Mouse (Mus musculus): ENCODE measurements around the gene Rnase13. TPM values are rescaled to one million over a fixed set of nuclear protein-coding genes. Genes with fewer than 3 reads are reported as not detected.
A peak's percentile ranks its signal among the peaks of the same experiment; 100 is the strongest.

The Rnase13 gene
- polyA plus RNA-seq, 2 experiments: not detected

GRCm38 (mm10) chr14:51906102-51906501 lies 16.5 kb downstream of the Rnase13 start:
- H3K9ac ChIP-seq (replicated peaks): peak overlapping the region; percentile 27
- H3K4me2 ChIP-seq (ENCODE audit: low read depth): peak overlapping the region; percentile 37
- no peak overlapping the region for H3K27ac ChIP-seq
- ATAC-seq (ENCODE audit: insufficient read depth): peak; percentile 74
- DNase-seq (ENCODE audit: low read depth in 3 of 3, low spot score in 3 of 3): no peak
- H3K36me3 ChIP-seq (replicated peaks; ENCODE audit: control insufficient read depth, insufficient read depth, low read depth): no peaks in the 10 kb centered on the region
- 20% methylated on average over 11 of the region's 11 CpGs for whole genome bisulfite sequencing (ENCODE audit: insufficient replicate concordance)
- H3K27me3 ChIP-seq (ENCODE audit: control insufficient read depth, insufficient read depth, low read length): no peaks in the 10 kb centered on the region
- peaks cover 17 to 30% of the 10 kb centered on the region in 2 experiments for H3K4me1 ChIP-seq (replicated peaks; ENCODE audit: control insufficient read depth in 2 of 2, insufficient read depth in 2 of 2, low read length in 1 of 2)
- no peak overlapping the region for H3K4me3 ChIP-seq (ENCODE audit: insufficient read depth in 1 of 2, low read depth in 2 of 2, low read length in 2 of 2)
- TF ChIP-seq CTCF (IDR thresholded peaks at IDR 0.05; ENCODE audit: low read depth): no peak
- TF ChIP-seq EP300 (IDR thresholded peaks at IDR 0.05; ENCODE audit: low read depth): no peak
- H3K9me3 ChIP-seq (ENCODE audit: control insufficient read depth, low read length): no peaks in the 10 kb centered on the region

GRCm38 (mm10) chr14:51904706-51905105 lies 17.9 kb downstream of the Rnase13 start:
- Histone ChIP-seq H3K27ac (no peak overlapping the region), H3K9ac (replicated peaks) (no peak overlapping the region), H3K27me3 (ENCODE audit: control insufficient read depth, insufficient read depth, low read length) (no peaks in the 10 kb centered on the region), H3K4me3 (ENCODE audit: insufficient read depth in 1 of 2, low read depth in 2 of 2, low read length in 2 of 2) (no peak overlapping the region), H3K4me1 (replicated peaks; ENCODE audit: control insufficient read depth in 2 of 2, insufficient read depth in 2 of 2, low read length in 1 of 2) (peaks cover 17 to 30% of the 10 kb centered on the region in 2 experiments), H3K9me3 (ENCODE audit: control insufficient read depth, low read length) (no peaks in the 10 kb centered on the region), H3K36me3 (replicated peaks; ENCODE audit: control insufficient read depth, insufficient read depth, low read depth) (no peaks in the 10 kb centered on the region), H3K4me2 (ENCODE audit: low read depth) (no peak overlapping the region)
- TF ChIP-seq CTCF (IDR thresholded peaks at IDR 0.05; ENCODE audit: low read depth) (peak; percentile 23; the same call in 1 of the 2 replicates), EP300 (IDR thresholded peaks at IDR 0.05; ENCODE audit: low read depth) (no peak)
- 52% methylated on average over 7 of the region's 7 CpGs for WGBS (ENCODE audit: insufficient replicate concordance)
- no peak for ATAC-seq (ENCODE audit: insufficient read depth)
- DNase-seq (ENCODE audit: low read depth in 3 of 3, low spot score in 3 of 3): no peak

DNA sequence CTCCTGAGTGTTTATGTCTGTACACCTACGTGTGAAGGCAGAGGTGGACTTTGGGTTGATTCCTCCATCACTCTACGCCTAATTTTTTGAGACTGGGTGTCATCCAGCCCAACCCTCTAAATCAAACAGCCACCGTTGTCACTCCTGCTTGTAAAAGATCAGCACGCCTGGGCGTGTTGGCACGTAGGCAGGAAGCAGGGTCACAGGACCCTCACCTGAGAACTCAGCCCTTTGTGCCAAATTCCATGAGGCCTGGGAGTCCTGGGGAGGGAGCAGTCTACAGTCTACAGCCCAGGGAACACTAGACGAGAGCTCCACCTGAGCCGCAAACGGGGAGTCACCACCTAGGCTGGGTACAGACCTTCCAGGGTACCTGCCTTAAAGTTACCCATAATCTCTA lies 18.8 kb downstream of the Rnase13 start:
- H3K4me3 ChIP-seq (ENCODE audit: insufficient read depth in 1 of 2, low read depth in 2 of 2, low read length in 2 of 2): no peak overlapping the region
- 82% methylated on average over 9 of the region's 9 CpGs for WGBS (ENCODE audit: insufficient replicate concordance)
- H3K9ac ChIP-seq (replicated peaks): no peak overlapping the region
- DNase-seq (ENCODE audit: low read depth in 3 of 3, low spot score in 3 of 3): no peak
- H3K27me3 ChIP-seq (ENCODE audit: control insufficient read depth, insufficient read depth, low read length): no peaks in the 10 kb centered on the region
- no peaks in the 10 kb centered on the region for H3K36me3 ChIP-seq (replicated peaks; ENCODE audit: control insufficient read depth, insufficient read depth, low read depth)
- no peak overlapping the region for H3K4me2 ChIP-seq (ENCODE audit: low read depth)
- peaks cover 17 to 30% of the 10 kb centered on the region in 2 experiments for H3K4me1 ChIP-seq (replicated peaks; ENCODE audit: control insufficient read depth in 2 of 2, insufficient read depth in 2 of 2, low read length in 1 of 2)
- ATAC-seq (ENCODE audit: insufficient read depth): no peak
- no peaks in the 10 kb centered on the region for H3K9me3 ChIP-seq (ENCODE audit: control insufficient read depth, low read length)
- TF ChIP-seq CTCF (IDR thresholded peaks at IDR 0.05; ENCODE audit: low read depth): no peak
- TF ChIP-seq EP300 (IDR thresholded peaks at IDR 0.05; ENCODE audit: low read depth): no peak
- no peak overlapping the region for H3K27ac ChIP-seq

- 55% methylated on average over 9 of the region's 9 CpGs for WGBS (ENCODE audit: insufficient replicate concordance)
- Histone ChIP-seq H3K36me3 (replicated peaks; ENCODE audit: control insufficient read depth, insufficient read depth, low read depth) (no peaks in the 10 kb centered on the region), H3K4me1 (replicated peaks; ENCODE audit: control insufficient read depth in 2 of 2, insufficient read depth in 2 of 2, low read length in 1 of 2) (peaks cover 17 to 26% of the 10 kb centered on the region in 2 experiments), H3K27ac (no peak overlapping the region), H3K9me3 (ENCODE audit: control insufficient read depth, low read length) (no peaks in the 10 kb centered on the region), H3K4me2 (ENCODE audit: low read depth) (no peak overlapping the region), H3K4me3 (ENCODE audit: insufficient read depth in 1 of 2, low read depth in 2 of 2, low read length in 2 of 2) (no peak overlapping the region), H3K27me3 (ENCODE audit: control insufficient read depth, insufficient read depth, low read length) (no peaks in the 10 kb centered on the region), H3K9ac (replicated peaks) (no peak overlapping the region)
- TF ChIP-seq EP300 (IDR thresholded peaks at IDR 0.05; ENCODE audit: low read depth) (no peak), CTCF (IDR thresholded peaks at IDR 0.05; ENCODE audit: low read depth) (peak; percentile 87)
- ATAC-seq (ENCODE audit: insufficient read depth): no peak
- DNase-seq (ENCODE audit: low read depth in 3 of 3, low spot score in 3 of 3): no peak
These were observed 19.5 kb downstream of the Rnase13 start for GRCm38 (mm10) chr14:51902806-51903710.

GRCm38 (mm10) chr14:51899351-51899750 lies 23.2 kb downstream of the Rnase13 start:
- no peaks in the 10 kb centered on the region for H3K36me3 ChIP-seq (replicated peaks; ENCODE audit: control insufficient read depth, insufficient read depth, low read depth)
- H3K27me3 ChIP-seq (ENCODE audit: control insufficient read depth, insufficient read depth, low read length): no peaks in the 10 kb centered on the region
- no peaks in the 10 kb centered on the region for H3K9me3 ChIP-seq (ENCODE audit: control insufficient read depth, low read length)
- no peak overlapping the region for H3K4me3 ChIP-seq (ENCODE audit: insufficient read depth in 1 of 2, low read depth in 2 of 2, low read length in 2 of 2)
- H3K4me2 ChIP-seq (ENCODE audit: low read depth): no peak overlapping the region
- peaks cover 0 to under 1% of the 10 kb centered on the region in 2 experiments; a peak in 1 of 4 replicates for H3K4me1 ChIP-seq (replicated peaks; ENCODE audit: control insufficient read depth in 2 of 2, insufficient read depth in 2 of 2, low read length in 1 of 2)
- no peak overlapping the region for H3K27ac ChIP-seq
- no peak for TF ChIP-seq CTCF (IDR thresholded peaks at IDR 0.05; ENCODE audit: low read depth)
- no peak for TF ChIP-seq EP300 (IDR thresholded peaks at IDR 0.05; ENCODE audit: low read depth)
- WGBS (ENCODE audit: insufficient replicate concordance): 68% methylated on average over 1 of the region's 1 CpGs
- ATAC-seq (ENCODE audit: insufficient read depth) (no peak), DNase-seq (ENCODE audit: low read depth in 3 of 3, low spot score in 3 of 3) (no peak)
- H3K9ac ChIP-seq (replicated peaks): no peak overlapping the region

Measured in liver, embryonic 14.5 days (tissue).